Mouse (Mus musculus) liver, postnatal 0 days (tissue): ENCODE results near the gene Als2cr12.

Experiments
- CTCF ChIP-seq: sonication (generic); IDR thresholded peaks from 2 replicates; pipeline ENCODE4 v1.5.1; 2016; ENCODE audit warnings: antibody characterized with exemption, low read depth
- EP300 ChIP-seq: IDR thresholded peaks from 2 replicates; pipeline ENCODE4 v1.6.1; 2016; ENCODE audit warnings: antibody characterized with exemption, low read depth, mild to moderate bottlenecking

DNA sequence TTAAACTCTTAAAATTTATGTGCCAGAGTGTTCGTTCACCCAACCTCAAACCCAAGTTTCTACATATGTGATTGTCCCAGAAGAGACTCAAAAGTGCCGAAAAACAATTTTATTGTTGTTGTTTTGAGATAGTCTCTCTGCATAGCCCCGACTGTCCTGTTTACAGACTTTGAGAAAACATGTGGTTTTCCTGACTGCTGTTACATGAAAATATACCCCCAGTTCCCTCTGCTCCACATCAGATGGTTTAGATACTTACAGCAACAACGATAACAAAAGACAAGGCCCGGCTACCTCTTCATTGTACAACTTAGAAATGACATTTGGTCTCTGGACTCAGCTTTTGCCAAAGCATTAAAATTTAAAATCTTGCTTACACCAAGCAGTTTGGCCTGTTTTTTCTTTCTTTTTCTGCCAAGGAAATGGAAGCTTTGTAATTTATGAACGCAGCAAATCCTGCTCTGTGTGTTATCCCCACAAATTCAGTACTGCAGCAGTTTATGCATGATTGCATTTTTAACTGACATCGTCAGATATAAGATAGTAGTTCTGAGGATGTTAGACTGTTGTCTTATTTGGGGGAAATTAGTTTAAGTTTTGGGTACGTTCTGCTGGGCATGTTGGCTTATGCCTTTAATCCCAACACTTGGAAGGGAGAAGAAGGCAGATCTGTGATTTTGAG is 21.9 kb upstream of the Als2cr12 start:
- TF ChIP-seq EP300 (no peak), CTCF (no peak)
